Mouse (Mus musculus) lung, embryonic 14.5 days (tissue): ENCODE results near the gene Commd6. TPM values are rescaled to one million over a fixed set of nuclear protein-coding genes. Genes with fewer than 3 reads are reported as not detected.

Experiments
- ATAC-seq: fragments of 200-750 bp; cut with Nextera tagmentation; 2 replicates; pipeline ENCODE4 v1.8.0; 2017; ENCODE audit warnings: mild to moderate bottlenecking, moderate TSS enrichment, moderate library complexity; ENCODE audit not compliant: insufficient read depth
- DNase-seq: peaks from one replicate; pipeline ENCODE4 v3.0.0-alpha.2; 2015
- H3K27ac ChIP-seq: fragments of 300-500 bp; sonication (generic); 2 replicates; pipeline ENCODE4 v1.5.1; 2014; ENCODE audit warnings: low read depth, mild to moderate bottlenecking, moderate library complexity
- H3K27me3 ChIP-seq: fragments of 300-500 bp; sonication (generic); 2 replicates; pipeline ENCODE4 v1.6.1; 2014; ENCODE audit warnings: low read length, control low read depth; ENCODE audit not compliant: insufficient read depth
- H3K36me3 ChIP-seq: fragments of 300-500 bp; sonication (generic); 2 replicates; pipeline ENCODE4 v1.6.1; 2014; ENCODE audit warnings: control low read depth; ENCODE audit not compliant: insufficient read depth
- H3K4me1 ChIP-seq: fragments of 300-500 bp; sonication (generic); 2 replicates; pipeline ENCODE4 v1.6.1; 2014; ENCODE audit warnings: antibody characterized with exemption, control low read depth; ENCODE audit not compliant: insufficient read depth
- H3K4me2 ChIP-seq: fragments of 300-500 bp; sonication (generic); 2 replicates; pipeline ENCODE4 v1.6.1; 2014; ENCODE audit warnings: mild to moderate bottlenecking
- H3K4me3 ChIP-seq: fragments of 300-500 bp; sonication (generic); 2 replicates; pipeline ENCODE4 v1.5.1; 2014; ENCODE audit warnings: low read depth, low read length
- H3K9ac ChIP-seq: fragments of 300-500 bp; sonication (generic); 2 replicates; pipeline ENCODE4 v1.6.1; 2014
- H3K9me3 ChIP-seq: fragments of 300-500 bp; sonication (generic); 2 replicates; pipeline ENCODE4 v1.6.1; 2016; ENCODE audit warnings: low read depth, low read length, control low read depth
- CTCF ChIP-seq: IDR thresholded peaks from 2 replicates; pipeline ENCODE4 v1.5.1; 2016; ENCODE audit warnings: antibody characterized with exemption, low read depth
- WGBS: fragments of 180-500 bp; shearing (Covaris S2); extraction: QIAGEN DNeasy Blood & Tissue Kit; methylation state at CpG from one replicate; pipeline ENCODE4 v1.1.7; 2014; 5-methylcytosine and 5-hydroxymethylcytosine counted together
- polyA plus RNA-seq: library from polyadenylated mRNA; unstranded; fragments of >200 nt; fragmentation: Nextera tagmentation; extraction: Ambion mirVana; gene quantifications from 2 replicates; pipeline ENCODE4 v1.2.1, GENCODE M21; 2014

Gene Commd6
- polyA plus RNA-seq, 1 experiment from 2014 or later, result 75.3 TPM

- H3K4me3 ChIP-seq, result no peak overlapping the region
- no peak overlapping the region for H3K9ac ChIP-seq
- ATAC-seq, result no peak
- H3K36me3 ChIP-seq, result no peaks in the 10 kb centered on the region
- no peaks in the 10 kb centered on the region for H3K4me1 ChIP-seq
- WGBS, result 85% methylated on average over 1 of the region's 1 CpGs
- no peak overlapping the region for H3K27ac ChIP-seq
- no peak for DNase-seq
- no peak for TF ChIP-seq CTCF
- H3K4me2 ChIP-seq, result no peak overlapping the region
- H3K9me3 ChIP-seq, result no peaks in the 10 kb centered on the region
- H3K27me3 ChIP-seq, result no peaks in the 10 kb centered on the region
Measured at GRCm38 (mm10) chr14:101644948-101645347, 4.5 kb upstream of the Commd6 start.

GRCm38 (mm10) chr14:101637381-101637780, 3.1 kb downstream of the Commd6 start:
- Histone ChIP-seq H3K4me2 (no peak overlapping the region), H3K36me3 (peaks cover 17% of the 10 kb centered on the region; the same call in 1 of the 2 replicates)

GRCm38 (mm10) chr14:101635765-101636164, 4.7 kb downstream of the Commd6 start:
- no peaks in the 10 kb centered on the region for H3K9me3 ChIP-seq
- no peak overlapping the region for H3K4me2 ChIP-seq
- H3K4me3 ChIP-seq, result no peak overlapping the region
- H3K4me1 ChIP-seq, result peaks cover 5% of the 10 kb centered on the region; the same call in 1 of the 2 replicates
- peak; percentile 33; the same call in 1 of the 2 replicates for TF ChIP-seq CTCF
- ATAC-seq, result no peak
- no peak for DNase-seq
- H3K36me3 ChIP-seq, result peaks cover 18% of the 10 kb centered on the region; the same call in 1 of the 2 replicates
- no peaks in the 10 kb centered on the region for H3K27me3 ChIP-seq
- no peak overlapping the region for H3K27ac ChIP-seq
- WGBS, result 100% methylated on average over 1 of the region's 1 CpGs
- no peak overlapping the region for H3K9ac ChIP-seq

More at GRCm38 (mm10) chr14:101637381-101637780, 3.1 kb downstream of the Commd6 start:
- Histone ChIP-seq H3K27me3 (no peaks in the 10 kb centered on the region), H3K27ac (no peak overlapping the region), H3K4me3 (no peak overlapping the region), H3K9me3 (no peaks in the 10 kb centered on the region), H3K4me1 (peaks cover 5% of the 10 kb centered on the region; the same call in 1 of the 2 replicates), H3K9ac (no peak overlapping the region)
- WGBS, result 91% methylated on average over 6 of the region's 6 CpGs
- ATAC-seq (no peak), DNase-seq (no peak)
- no peak for TF ChIP-seq CTCF

- no peak for DNase-seq
- 88% methylated on average over 2 of the region's 2 CpGs for WGBS
- Histone ChIP-seq H3K27me3 (no peaks in the 10 kb centered on the region), H3K4me1 (no peaks in the 10 kb centered on the region), H3K36me3 (peaks cover 16% of the 10 kb centered on the region; the same call in 1 of the 2 replicates), H3K9ac (no peak overlapping the region), H3K27ac (no peak overlapping the region), H3K4me3 (no peak overlapping the region), H3K9me3 (no peaks in the 10 kb centered on the region), H3K4me2 (no peak overlapping the region)
- no peak for TF ChIP-seq CTCF
- ATAC-seq, result no peak
Measured at GRCm38 (mm10) chr14:101630548-101630947, 9.9 kb downstream of the Commd6 start.

- Histone ChIP-seq H3K36me3 (no peaks in the 10 kb centered on the region), H3K4me1 (no peaks in the 10 kb centered on the region), H3K9ac (no peak overlapping the region), H3K4me2 (no peak overlapping the region), H3K4me3 (no peak overlapping the region), H3K9me3 (no peaks in the 10 kb centered on the region), H3K27ac (no peak overlapping the region), H3K27me3 (no peaks in the 10 kb centered on the region)
- WGBS, result 89% methylated on average over 5 of the region's 5 CpGs
- DNase-seq (no peak), ATAC-seq (no peak)
- 0 out of 2 replicates have a peak, but pooled peaks have one; percentile 15 for TF ChIP-seq CTCF
Measured at GRCm38 (mm10) chr14:101617680-101618079, 22.8 kb downstream of the Commd6 start.

- Histone ChIP-seq H3K9me3 (no peaks in the 10 kb centered on the region), H3K4me2 (no peak overlapping the region), H3K4me3 (no peak overlapping the region), H3K27me3 (no peaks in the 10 kb centered on the region), H3K36me3 (no peaks in the 10 kb centered on the region), H3K27ac (no peak overlapping the region), H3K9ac (no peak overlapping the region), H3K4me1 (no peaks in the 10 kb centered on the region)
- WGBS, result 64% methylated on average over 9 of the region's 9 CpGs
- DNase-seq (no peak), ATAC-seq (no peak)
- TF ChIP-seq CTCF, result no peak
Measured at GRCm38 (mm10) chr14:101616178-101616577, 24.3 kb downstream of the Commd6 start.

GRCm38 (mm10) chr14:101613206-101613605, 27.3 kb downstream of the Commd6 start:
- Histone ChIP-seq H3K4me1 (no peaks in the 10 kb centered on the region), H3K27me3 (no peaks in the 10 kb centered on the region), H3K4me3 (no peak overlapping the region), H3K9me3 (no peaks in the 10 kb centered on the region), H3K27ac (no peak overlapping the region), H3K36me3 (no peaks in the 10 kb centered on the region), H3K9ac (no peak overlapping the region), H3K4me2 (no peak overlapping the region)
- DNase-seq, result no peak
- WGBS, result 52% methylated on average over 1 of the region's 1 CpGs
- no peak for TF ChIP-seq CTCF
- ATAC-seq, result no peak
